Mouse (Mus musculus) c-Kit-negative CD71-positive TER-119-positive erythroid progenitor cells, embryonic 14.5 days (primary cell): ENCODE data around the gene Gsx2.

Experiments used
- DNase-seq: peaks from one replicate; pipeline ENCODE4 v3.0.0-alpha.2; 2013; ENCODE audit warnings: low read depth, low spot score

Gsx2 gene

GRCm38 (mm10) chr5:75076326-75077050 lies 1.1 kb downstream of the Gsx2 start:
- no peak for DNase-seq

GRCm38 (mm10) chr5:75077051-75077380 lies 1.6 kb downstream of the Gsx2 start:
- no peak for DNase-seq

- DNase-seq, result no peak
Observed at GRCm38 (mm10) chr5:75079564-75079963, 4.2 kb downstream of the Gsx2 start.

GRCm38 (mm10) chr5:75082439-75082838 lies 7.0 kb downstream of the Gsx2 start:
- DNase-seq, result no peak

GRCm38 (mm10) chr5:75083061-75083460 lies 7.7 kb downstream of the Gsx2 start:
- no peak for DNase-seq

GRCm38 (mm10) chr5:75083591-75084392 lies 8.4 kb downstream of the Gsx2 start:
- DNase-seq, result no peak

- DNase-seq, result no peak
Observed at GRCm38 (mm10) chr5:75084393-75084870, 9.0 kb downstream of the Gsx2 start.

GRCm38 (mm10) chr5:75084871-75085520 lies 9.6 kb downstream of the Gsx2 start:
- DNase-seq, result no peak

GRCm38 (mm10) chr5:75085521-75085875 lies 10.1 kb downstream of the Gsx2 start:
- no peak for DNase-seq

- no peak for DNase-seq
Observed at GRCm38 (mm10) chr5:75085906-75086305, 10.5 kb downstream of the Gsx2 start.

GRCm38 (mm10) chr5:75106511-75106910 lies 31.1 kb downstream of the Gsx2 start:
- no peak for DNase-seq

- no peak for DNase-seq
Observed at GRCm38 (mm10) chr5:75109368-75109767, 34.0 kb downstream of the Gsx2 start.

GRCm38 (mm10) chr5:75111781-75112180 lies 36.4 kb downstream of the Gsx2 start:
- DNase-seq, result no peak

- DNase-seq, result peak; percentile 12
Observed at GRCm38 (mm10) chr5:75118840-75119239, 43.4 kb downstream of the Gsx2 start.

GRCm38 (mm10) chr5:75121646-75122045 lies 46.2 kb downstream of the Gsx2 start:
- DNase-seq, result no peak
